Mouse (Mus musculus) gastrocnemius, adult 8-10 months (tissue): Measurements from ENCODE around the gene Car4. TPM values are rescaled to one million over a fixed set of nuclear protein-coding genes. Genes with fewer than 3 reads are reported as not detected.

Experiments
- DNase-seq, 2 experiments: peaks; one replicate each; pipeline ENCODE4 v3.0.0; 2022; ENCODE audit warnings: low spot score in 2 of 2
- total RNA-seq, 4 experiments: library from RNA; stranded (reverse); gene quantifications; 2 replicates each; pipeline ENCODE4 v1.2.4; 2022

Gene Car4
- total RNA-seq, 4 experiments from 2014 or later: 3.4 to 8.8 (median 7.0) TPM

DNA sequence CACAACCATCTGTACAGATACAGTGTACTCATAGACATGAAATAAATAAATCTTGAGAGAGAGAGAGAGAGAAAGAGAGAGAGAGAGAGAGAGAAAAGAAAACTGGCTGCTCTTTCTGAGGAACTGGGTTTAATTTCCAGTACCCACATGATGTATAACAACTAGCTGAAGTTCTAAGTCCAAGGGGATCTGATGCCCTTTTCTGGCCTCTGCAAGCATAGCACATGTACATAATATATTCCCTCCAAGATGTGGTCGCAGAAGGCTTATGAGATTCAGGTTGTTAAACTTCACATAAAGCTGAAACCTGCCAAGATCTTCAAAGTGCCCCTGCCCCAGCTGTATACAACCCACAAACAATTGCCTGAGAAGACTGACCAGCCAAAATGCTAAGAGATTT lies 37.7 kb downstream of the Car4 start:
- DNase-seq: no peak

DNA sequence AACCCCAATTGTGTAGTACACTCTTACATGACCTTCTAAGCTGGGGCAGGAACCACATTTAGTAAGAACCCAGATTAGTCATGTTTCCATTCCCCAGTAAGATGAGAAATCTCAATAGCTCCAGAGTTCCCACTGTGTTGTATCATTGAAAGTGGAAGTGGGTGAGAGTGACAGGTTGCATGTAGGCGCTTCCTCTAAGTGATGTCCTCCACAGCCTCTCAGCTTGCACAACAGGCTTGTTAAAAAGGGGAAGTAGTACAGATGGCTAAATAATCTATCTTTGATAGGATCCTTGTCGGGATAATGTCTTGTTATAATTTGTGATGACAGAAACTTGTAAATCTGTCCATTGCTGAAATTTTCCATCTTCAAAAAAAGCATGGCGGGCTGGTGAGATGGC lies 46.0 kb downstream of the Car4 start:
- DNase-seq: no peak

DNA sequence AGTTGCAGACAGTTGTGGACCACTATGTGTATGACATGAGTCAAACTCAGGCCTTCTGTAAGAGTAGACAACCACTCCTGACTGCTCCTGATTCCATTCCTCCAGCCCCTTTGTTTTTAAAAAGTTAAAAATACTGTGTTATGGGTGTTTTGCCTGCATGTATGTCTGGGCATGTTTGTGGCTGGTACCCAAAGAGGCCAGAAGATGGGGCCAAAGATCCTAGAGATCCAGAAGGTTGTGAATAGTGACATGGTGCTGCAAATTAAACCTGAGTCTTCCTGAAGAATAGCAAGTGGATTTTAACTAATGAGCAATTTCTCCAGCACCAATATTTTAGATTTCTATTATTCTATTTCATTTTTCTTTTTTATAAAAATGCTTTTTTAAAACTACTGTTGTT lies 55.5 kb downstream of the Car4 start:
- no peak for DNase-seq

Other genes with a start within 250 kb of the Car4 start
- 10 to 100 TPM in 1 of 4 experiments, 1 to 10 TPM in 3; 4.5 to 11.4 (median 8.4) TPM for gene Mrm1, start 138.3 kb upstream of the Car4 start, total RNA-seq
- gene Dhrs11, start 128.8 kb upstream of the Car4 start, total RNA-seq: 10 to 100 TPM; 21.8 to 33.6 (median 26.3) TPM
- gene Ggnbp2, start 87.0 kb upstream of the Car4 start, total RNA-seq: 10 to 100 TPM; 31.1 to 45.3 (median 33.5) TPM
- 1 to 10 TPM; 1.2 to 1.9 (median 1.6) TPM for gene Myo19, start 77.6 kb upstream of the Car4 start, total RNA-seq
- 1 to 10 TPM; 6.0 to 6.9 (median 6.2) TPM for gene Pigw, start 77.5 kb upstream of the Car4 start, total RNA-seq
- gene Znhit3, start 41.4 kb upstream of the Car4 start, total RNA-seq: 10 to 100 TPM; 12.3 to 17.5 (median 14.7) TPM
- 10 to 100 TPM; 10.9 to 14.7 (median 12.1) TPM for gene Usp32, start 182.4 kb downstream of the Car4 start, total RNA-seq
- not detected for gene 1700125H20Rik, start 212.6 kb downstream of the Car4 start, total RNA-seq